In genomic region chr2:17692926-17693325, GRCm38 (mm10) we compare ENCODE assay signal across 26 mouse cellular contexts.
"Had no signal": no experiment of that assay in that cellular context is flagged by ENCODE, and none has a peak within 500 bp of the region (broad histone marks: within the 10 kb centered on the region; RNA-seq: fewer than 3 reads in every experiment).

No protein-coding gene starts in this region.

- H3K27me3 ChIP-seq: heart, embryonic 13.5 days; heart, embryonic 15.5 days; hindbrain, embryonic 13.5 days; intestine, embryonic 15.5 days; limb, embryonic 13.5 days; limb, embryonic 15.5 days; liver, embryonic 12.5 days had no signal

- H3K9ac ChIP-seq: heart, embryonic 13.5 days; heart, embryonic 15.5 days; hindbrain, embryonic 13.5 days; intestine, embryonic 15.5 days; limb, embryonic 13.5 days; limb, embryonic 15.5 days; liver, embryonic 12.5 days; liver, embryonic 14.5 days had no signal

- H3K27ac ChIP-seq: heart, adult 2 months; heart, embryonic 13.5 days; heart, embryonic 15.5 days; hindbrain, embryonic 13.5 days; intestine, embryonic 15.5 days; kidney, postnatal 0 days; limb, embryonic 13.5 days; limb, embryonic 15.5 days; liver, embryonic 12.5 days; liver, embryonic 14.5 days had no signal

- H3K9me3 ChIP-seq: heart, embryonic 13.5 days; heart, embryonic 15.5 days; hindbrain, embryonic 13.5 days; intestine, embryonic 15.5 days; limb, embryonic 13.5 days; limb, embryonic 15.5 days; liver, embryonic 12.5 days had no signal

- ATAC-seq: hindbrain, embryonic 16.5 days; inflammation-experienced regulatory T-cells, adult 6 months; intestine, embryonic 15.5 days; intestine, postnatal 0 days; liver, embryonic 12.5 days had no signal

- H3K4me2 ChIP-seq: heart, embryonic 11.5 days; heart, embryonic 13.5 days; heart, embryonic 15.5 days; hindbrain, embryonic 13.5 days; intestine, embryonic 15.5 days; limb, embryonic 13.5 days; limb, embryonic 15.5 days; liver, embryonic 12.5 days had no signal

- H3K4me1 ChIP-seq: heart, embryonic 13.5 days; heart, embryonic 15.5 days; intestine, embryonic 15.5 days; limb, embryonic 15.5 days; liver, embryonic 12.5 days had no signal

- H3K4me3 ChIP-seq: heart, adult 2 months; heart, embryonic 13.5 days; heart, embryonic 15.5 days; hindbrain, embryonic 13.5 days; intestine, embryonic 15.5 days; limb, embryonic 13.5 days; limb, embryonic 15.5 days; liver, embryonic 12.5 days had no signal

- DNase-seq: gastrocnemius, postnatal 14 days; gastrocnemius, postnatal 36 days; heart, adult 11 months; heart, adult 2 months; heart, postnatal 14 days; heart, postnatal 36 days; kidney, adult 18-20 months; kidney, adult 8-10 months; kidney, postnatal 14 days; kidney, postnatal 36 days; layer of hippocampus, adult 9-11 months; layer of hippocampus, postnatal 36 days; left cerebral cortex, postnatal 4 days had no signal

- H3K36me3 ChIP-seq: heart, embryonic 13.5 days; heart, embryonic 15.5 days; hindbrain, embryonic 13.5 days; intestine, embryonic 15.5 days; limb, embryonic 13.5 days; limb, embryonic 15.5 days; liver, embryonic 12.5 days had no signal
